Mouse (Mus musculus): ENCODE measurements around the gene Cyp2c70. TPM values are rescaled to one million over a fixed set of nuclear protein-coding genes. Genes with fewer than 3 reads are reported as not detected.

Gene Cyp2c70
- total and polyA plus RNA-seq, 3 experiments: not detected

- TF ChIP-seq EP300 (IDR thresholded peaks at IDR 0.05; ENCODE audit: low read length) (no peak), ZNF384 (IDR thresholded peaks at IDR 0.05; ENCODE audit: low read depth, low read length) (peak; percentile 70), TBP (conservative IDR thresholded peaks at IDR 0.05; ENCODE audit: low read depth, low read length) (no peak), ZKSCAN1 (IDR thresholded peaks at IDR 0.05; ENCODE audit: borderline replicate concordance, low read depth, low read length) (no peak), JUND (conservative IDR thresholded peaks at IDR 0.05; ENCODE audit: low read depth, low read length) (no peak), ZC3H11A (IDR thresholded peaks at IDR 0.05; ENCODE audit: low read depth, low read length) (no peak)
- H3K79me2 ChIP-seq (replicated peaks; ENCODE audit: control insufficient read depth, extremely low read depth, insufficient read depth, poor library complexity, severe bottlenecking): no peaks in the 10 kb centered on the region
- no peak overlapping the region for H3K4me3 ChIP-seq (replicated peaks in 1 of 3; ENCODE audit: low read depth in 2 of 3, low read length in 2 of 3, poor library complexity in 1 of 3)
- no peak overlapping the region for H3K9ac ChIP-seq (ENCODE audit: insufficient read depth, low read depth)
- H3K4me2 ChIP-seq (ENCODE audit: insufficient read depth, low read depth, poor library complexity, severe bottlenecking): no peak overlapping the region
- H3K9me3 ChIP-seq (replicated peaks; ENCODE audit: low read length): no peaks in the 10 kb centered on the region
- no peak overlapping the region for H3K27ac ChIP-seq (ENCODE audit: insufficient read depth, low read depth)
- in situ Hi-C loops (cut with MboI; ENCODE audit: low pct_ligation_motif_present, low pct_unique_long_range_greater_than_20kb, low sequenced_read_pairs) (loop anchor here (25.0 kb wide), 1 partner anchor 1244 kb away; no protein-coding TSS in a partner anchor), dilution Hi-C loops (cut with MboI; ENCODE audit: extremely low pct_ligation_motif_present, extremely low pct_unique_long_range_greater_than_20kb, low sequenced_read_pairs) (no loop called here)
- peaks cover 2 to 26% of the 10 kb centered on the region in 2 experiments for H3K36me3 ChIP-seq (replicated peaks in 1 of 2; ENCODE audit: control insufficient read depth in 1 of 2, insufficient read depth in 1 of 2, low read length in 1 of 2)
- no peak for DNase-seq (ENCODE audit: extremely low read depth)
- peaks cover 6% of the 10 kb centered on the region in 2 experiments; a peak in 2 of 4 replicates for H3K4me1 ChIP-seq (ENCODE audit: control insufficient read depth in 1 of 2, insufficient read depth in 2 of 2)
- H3K27me3 ChIP-seq (replicated peaks): no peaks in the 10 kb centered on the region
Measured at GRCm38 (mm10) chr19:40231074-40231738, 44.1 kb upstream of the Cyp2c70 start.

GRCm38 (mm10) chr19:40226516-40227151, 39.5 kb upstream of the Cyp2c70 start:
- H3K27ac ChIP-seq (ENCODE audit: insufficient read depth, low read depth): no peak overlapping the region
- H3K4me1 ChIP-seq (ENCODE audit: control insufficient read depth in 1 of 2, insufficient read depth in 2 of 2): peaks cover 2 to 6% of the 10 kb centered on the region in 2 experiments; a peak in 2 of 4 replicates
- no peak overlapping the region for H3K9ac ChIP-seq (ENCODE audit: insufficient read depth, low read depth)
- no peak overlapping the region for H3K4me3 ChIP-seq (replicated peaks in 1 of 3; ENCODE audit: low read depth in 2 of 3, low read length in 2 of 3, poor library complexity in 1 of 3)
- H3K36me3 ChIP-seq (replicated peaks in 1 of 2; ENCODE audit: control insufficient read depth in 1 of 2, insufficient read depth in 1 of 2, low read length in 1 of 2): peaks cover 2 to 42% of the 10 kb centered on the region in 2 experiments
- H3K4me2 ChIP-seq (ENCODE audit: insufficient read depth, low read depth, poor library complexity, severe bottlenecking): no peak overlapping the region
- no peak for DNase-seq (ENCODE audit: extremely low read depth)
- no peaks in the 10 kb centered on the region for H3K9me3 ChIP-seq (replicated peaks; ENCODE audit: low read length)
- in situ Hi-C loops (cut with MboI; ENCODE audit: low pct_ligation_motif_present, low pct_unique_long_range_greater_than_20kb, low sequenced_read_pairs) (loop anchor here (25.0 kb wide), 1 partner anchor 1239 kb away; no protein-coding TSS in a partner anchor), dilution Hi-C loops (cut with MboI; ENCODE audit: extremely low pct_ligation_motif_present, extremely low pct_unique_long_range_greater_than_20kb, low sequenced_read_pairs) (no loop called here)
- TF ChIP-seq CTCF (conservative IDR thresholded peaks at IDR 0.05 in 1 of 2, IDR thresholded peaks at IDR 0.05 in 1 of 2; ENCODE audit: low read depth in 2 of 2, low read length in 2 of 2) (no peak), PAX5 (IDR thresholded peaks at IDR 0.05; ENCODE audit: low read length) (no peak), ELF1 (IDR thresholded peaks at IDR 0.05; ENCODE audit: low read depth, low read length) (no peak), BHLHE40 (IDR thresholded peaks at IDR 0.05; ENCODE audit: low read depth, low read length) (no peak), RAD21 (IDR thresholded peaks at IDR 0.05; ENCODE audit: low read depth, low read length) (no peak), IRF4 (IDR thresholded peaks at IDR 0.05; ENCODE audit: low read depth, low read length) (no peak), HCFC1 (IDR thresholded peaks at IDR 0.05; ENCODE audit: low read depth, low read length) (no peak), USF1 (IDR thresholded peaks at IDR 0.05; ENCODE audit: low read depth, low read length) (no peak)
- no peaks in the 10 kb centered on the region for H3K27me3 ChIP-seq (replicated peaks)
- no peaks in the 10 kb centered on the region for H3K79me2 ChIP-seq (replicated peaks; ENCODE audit: control insufficient read depth, extremely low read depth, insufficient read depth, poor library complexity, severe bottlenecking)
